Mouse (Mus musculus): ENCODE data around the gene Rft1.

DNA sequence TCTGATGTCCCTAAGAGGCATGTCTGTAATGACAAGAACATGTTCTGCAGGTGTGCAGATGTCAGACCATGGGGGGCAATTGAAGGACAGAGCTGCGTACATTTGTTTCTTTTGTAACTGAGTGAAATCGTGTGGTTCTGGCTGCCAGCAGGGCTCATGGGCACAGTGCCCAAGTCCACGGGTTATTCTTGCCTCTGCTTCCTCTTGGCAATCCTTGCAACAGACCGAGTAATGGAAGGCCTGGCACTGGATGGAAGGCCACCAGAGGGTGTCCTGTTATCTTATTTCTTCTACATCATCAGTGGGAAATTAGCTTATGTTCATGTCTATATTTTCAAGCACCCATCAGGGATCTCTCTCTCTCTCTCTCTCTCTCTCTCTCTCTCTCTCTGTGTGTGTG lies 41.4 kb downstream of the Rft1 start:
- TF ChIP-seq POLR2A (IDR thresholded peaks at IDR 0.05; ENCODE audit: extremely low read depth, insufficient read depth, low read length), result no peak
- TF ChIP-seq CTCF (IDR thresholded peaks at IDR 0.05; ENCODE audit: low read depth, low read length), result peak; percentile 39
